Mouse (Mus musculus) cerebellum, adult 2 months (tissue): ENCODE results near the gene Aff4. TPM values are rescaled to one million over a fixed set of nuclear protein-coding genes. Genes with fewer than 3 reads are reported as not detected.
"Not testable (repeated sequence)": the region's sequence is repeated elsewhere in the genome, so short reads cannot be mapped to it uniquely, and the experiment has no call there.

Experiments used
- DNase-seq, 2 experiments: peaks; one replicate each; pipeline ENCODE4 v3.0.0; 2021
- H3K27ac ChIP-seq: fragments of 200-500 bp; 2 replicates; pipeline ENCODE4 v1.5.1; 2012; ENCODE audit warnings: low read length, control low read depth, inconsistent platforms; ENCODE audit not compliant: insufficient read depth
- H3K27me3 ChIP-seq: fragments of 200-500 bp; 2 replicates; pipeline ENCODE4 v1.6.1; 2012; ENCODE audit warnings: inconsistent platforms, mild to moderate bottlenecking, low read length, moderate library complexity; ENCODE audit not compliant: control insufficient read depth, insufficient read depth
- H3K4me1 ChIP-seq: fragments of 200-500 bp; 2 replicates; pipeline ENCODE4 v1.6.1; 2011; ENCODE audit warnings: low read length; ENCODE audit not compliant: control insufficient read depth, insufficient read depth
- H3K4me3 ChIP-seq: fragments of 200-500 bp; replicated peaks from 2 replicates; pipeline ENCODE3; 2011; ENCODE audit warnings: mild to moderate bottlenecking, low read depth, low read length, control low read depth; ENCODE audit not compliant: insufficient read depth
- CTCF ChIP-seq: fragments of 200-500 bp; IDR thresholded peaks from 2 replicates; pipeline ENCODE4 v1.5.1; 2011; ENCODE audit warnings: low read depth, mild to moderate bottlenecking, control low read depth, low read length, moderate library complexity, borderline replicate concordance; ENCODE audit not compliant: insufficient read depth
- POLR2A ChIP-seq: fragments of 200-500 bp; IDR thresholded peaks from 2 replicates; pipeline ENCODE4 v1.6.1; 2011; ENCODE audit warnings: low read length, control low read depth, borderline replicate concordance; ENCODE audit not compliant: insufficient read depth
- WGBS: fragments of 180-500 bp; shearing (Covaris S2); methylation state at CpG from one replicate; pipeline ENCODE4 v1.1.7; 2018; 5-methylcytosine and 5-hydroxymethylcytosine counted together
- polyA plus RNA-seq: library from polyadenylated mRNA; depleted of rRNA; stranded (reverse); fragments of >200 nt; gene quantifications from 2 replicates; pipeline ENCODE4 v1.2.3, GENCODE M21; 2012

Aff4 gene
- polyA plus RNA-seq, 1 experiment = 48.2 TPM

GRCm38 (mm10) chr11:53311385-53311784 lies 39.2 kb upstream of the Aff4 start:
- TF ChIP-seq POLR2A (no peak), CTCF (no peak)
- DNase-seq = no peak
- H3K4me3 ChIP-seq = no peak overlapping the region
- no peaks in the 10 kb centered on the region for H3K4me1 ChIP-seq
- H3K27me3 ChIP-seq = no peaks in the 10 kb centered on the region
- no peak overlapping the region for H3K27ac ChIP-seq
- WGBS = 61% methylated on average over 1 of the region's 1 CpGs

DNA sequence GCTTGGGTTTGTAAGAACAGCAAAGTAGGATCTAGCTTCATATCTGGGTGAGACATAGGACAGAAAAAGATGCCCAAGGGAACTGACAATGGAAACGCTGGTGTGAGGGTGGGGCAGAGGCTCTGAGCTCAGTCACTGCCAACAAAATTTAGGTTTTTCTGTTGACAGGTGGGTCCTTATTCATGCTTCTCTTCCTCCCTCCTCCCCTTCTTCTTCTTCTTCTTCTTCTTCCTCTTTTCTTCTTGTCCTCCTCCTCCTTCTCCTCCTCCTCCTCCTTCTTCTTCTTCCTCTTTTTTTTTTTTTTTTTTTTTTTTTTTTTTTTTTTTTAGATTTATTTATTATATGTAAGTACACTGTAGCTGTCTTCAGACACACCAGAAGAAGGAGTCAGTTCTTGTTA lies 37.8 kb upstream of the Aff4 start:
- not testable (repeated sequence) for H3K27ac ChIP-seq

GRCm38 (mm10) chr11:53314770-53315173 lies 35.9 kb upstream of the Aff4 start:
- Histone ChIP-seq H3K27ac (no peak overlapping the region), H3K4me3 (no peak overlapping the region), H3K27me3 (no peaks in the 10 kb centered on the region), H3K4me1 (no peaks in the 10 kb centered on the region)
- WGBS = 72% methylated on average over 1 of the region's 1 CpGs
- no peak for DNase-seq
- TF ChIP-seq CTCF (no peak), POLR2A (no peak)

More for the DNA sequence above, 37.8 kb upstream of the Aff4 start:
- not testable (repeated sequence) for H3K4me1 ChIP-seq, DNase-seq, H3K4me3 ChIP-seq, H3K27me3 ChIP-seq
- 65% methylated on average over 1 of the region's 1 CpGs for WGBS

DNA sequence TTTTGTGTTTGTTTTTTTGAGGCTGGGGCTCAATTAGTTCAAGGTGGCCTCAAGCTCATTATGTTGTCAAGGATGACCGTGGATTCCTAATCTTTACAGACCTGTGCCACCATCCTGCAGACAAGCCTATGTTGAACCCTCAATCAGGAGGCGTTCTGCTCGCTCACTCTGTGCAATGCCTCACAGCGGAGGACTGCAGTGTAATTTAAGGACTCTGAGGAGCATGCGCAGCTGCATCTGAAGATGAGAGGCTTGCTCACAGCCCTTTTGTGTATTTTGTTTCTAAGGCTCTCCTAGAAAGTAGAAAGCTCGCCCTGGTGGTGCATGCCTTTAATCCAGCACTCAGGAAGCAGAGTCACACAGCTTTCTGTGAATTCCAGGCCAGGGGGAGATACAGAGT lies 33.6 kb upstream of the Aff4 start:
- WGBS = 58% methylated on average over 6 of the region's 6 CpGs
- TF ChIP-seq CTCF = no peak
- TF ChIP-seq POLR2A = no peak
- H3K4me1 ChIP-seq = no peaks in the 10 kb centered on the region
- no peaks in the 10 kb centered on the region for H3K27me3 ChIP-seq
- no peak overlapping the region for H3K4me3 ChIP-seq
- no peak overlapping the region for H3K27ac ChIP-seq
- DNase-seq = no peak

DNA sequence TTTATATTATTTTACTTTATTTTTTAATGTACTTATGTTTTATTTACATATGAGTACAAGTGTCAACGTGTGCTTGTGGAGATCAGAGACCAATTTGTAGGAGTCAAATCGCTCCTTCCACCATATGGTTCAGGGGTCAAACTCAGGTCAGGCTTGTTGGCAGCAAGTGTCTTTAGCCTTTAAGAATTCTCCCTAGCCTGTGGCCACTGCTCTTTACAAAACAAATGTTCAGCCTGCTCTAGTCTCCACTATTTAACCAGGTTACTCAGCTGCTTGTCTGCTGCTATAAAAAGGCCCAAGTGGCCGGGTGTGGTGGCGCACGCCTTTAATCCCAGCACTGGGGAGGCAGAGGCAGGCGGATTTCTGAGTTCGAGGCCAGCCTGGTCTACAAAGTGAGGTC lies 32.6 kb upstream of the Aff4 start:
- no peak overlapping the region for H3K27ac ChIP-seq
- TF ChIP-seq POLR2A (no peak), CTCF (no peak)
- H3K4me3 ChIP-seq = no peak overlapping the region
- no peaks in the 10 kb centered on the region for H3K27me3 ChIP-seq
- DNase-seq = no peak
- H3K4me1 ChIP-seq = no peaks in the 10 kb centered on the region
- WGBS = 83% methylated on average over 7 of the region's 7 CpGs

GRCm38 (mm10) chr11:53318568-53318967 lies 32.1 kb upstream of the Aff4 start:
- 76% methylated on average over 3 of the region's 3 CpGs for whole genome bisulfite sequencing
- H3K4me1 ChIP-seq, H3K27ac ChIP-seq, DNase-seq, H3K4me3 ChIP-seq, H3K27me3 ChIP-seq: not testable (repeated sequence)

- not testable (repeated sequence) for DNase-seq, H3K4me1 ChIP-seq, H3K27me3 ChIP-seq, H3K27ac ChIP-seq, H3K4me3 ChIP-seq
- 91% methylated on average over 13 of the region's 13 CpGs for WGBS
Measured at GRCm38 (mm10) chr11:53319867-53320266, 30.8 kb upstream of the Aff4 start.

DNA sequence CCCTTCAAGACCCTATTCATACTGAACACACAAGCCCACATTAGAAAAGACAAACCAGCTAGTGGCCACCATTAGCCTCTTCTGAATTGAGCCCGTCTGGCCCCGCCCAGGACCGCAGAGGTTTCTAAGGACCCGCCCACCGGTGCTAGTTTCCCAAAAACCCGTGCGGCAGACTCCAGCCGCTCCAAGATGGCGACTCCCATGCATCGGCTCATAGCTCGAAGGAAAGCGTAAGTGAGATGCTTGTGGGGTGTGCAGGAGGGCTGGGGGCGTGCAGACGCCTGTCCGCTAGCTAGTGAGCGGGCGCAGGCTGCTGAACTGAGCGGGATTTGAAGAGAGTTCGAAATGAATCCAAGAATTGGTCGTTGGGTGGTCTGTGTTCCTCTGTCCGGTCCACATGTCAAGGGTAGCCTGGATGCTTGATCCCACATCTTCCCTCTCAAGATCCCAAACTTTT lies 26.1 kb upstream of the Aff4 start, which contains the start of gene Zcchc10:
Gene Zcchc10, plus strand, starts transcription at position 168 of the 457 bp plus-strand sequence.
- Histone ChIP-seq H3K27me3 (no peaks in the 10 kb centered on the region), H3K27ac (peak within 1 kb of the TSS; percentile 32), H3K4me3 (peak within 1 kb of the TSS; percentile 91), H3K4me1 (no peaks in the 10 kb centered on the region; the same call in 1 of the 2 replicates)
- DNase-seq = peak; percentile 85 to 86
- under 1% methylated on average over 21 of the region's 21 CpGs for WGBS
- TF ChIP-seq POLR2A (peak; percentile 74; the same call in 1 of the 2 replicates), CTCF (no peak)

DNA sequence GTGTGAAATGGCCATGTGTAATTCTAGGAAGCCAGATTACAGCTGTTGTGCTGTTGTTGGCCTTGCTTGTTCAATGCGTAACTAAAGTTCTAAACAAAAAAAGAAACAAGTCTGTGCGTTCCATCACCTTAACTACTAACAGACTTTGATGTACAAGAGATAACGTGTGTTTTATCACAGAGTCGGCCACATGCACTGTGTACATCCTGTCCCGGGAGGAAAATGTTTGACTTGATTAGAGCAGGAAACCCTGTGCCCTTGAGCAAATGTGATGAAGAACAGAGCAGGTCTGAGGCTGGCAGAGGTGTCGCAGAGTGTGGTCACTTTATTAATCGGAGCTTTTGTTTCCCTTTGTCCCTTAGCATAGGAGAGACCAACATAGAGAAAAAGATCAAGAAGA lies 20.3 kb upstream of the Aff4 start:
- Histone ChIP-seq H3K4me1 (no peaks in the 10 kb centered on the region; the same call in 1 of the 2 replicates), H3K4me3 (no peak overlapping the region), H3K27me3 (no peaks in the 10 kb centered on the region), H3K27ac (no peak overlapping the region)
- 95% methylated on average over 7 of the region's 7 CpGs for WGBS
- DNase-seq = no peak
- TF ChIP-seq POLR2A = no peak
- no peak for TF ChIP-seq CTCF
